Mouse (Mus musculus) MEL (cell line): ENCODE data around the gene Nlrp6.

Source experiments
- CHD2 ChIP-seq: IDR thresholded peaks from 2 replicates; pipeline ENCODE4 v1.6.1; 2011; ENCODE audit warnings: low read length, improper control_type of control experiment
- CTCF ChIP-seq, 3 experiments: IDR thresholded peaks in 2 of 3; conservative IDR thresholded peaks in 1 of 3; 2 replicates each; pipeline ENCODE4 v1.5.1; 2011 to 2012; ENCODE audit warnings: low read length in 3 of 3, low read depth in 2 of 3, mild to moderate bottlenecking in 2 of 3, improper control_type of control experiment in 1 of 3, inconsistent platforms in 1 of 3, mixed read lengths in 1 of 3, moderate library complexity in 1 of 3; ENCODE audit not compliant: control insufficient read depth in 1 of 3, insufficient read depth in 1 of 3, poor library complexity in 1 of 3, severe bottlenecking in 1 of 3
- EP300 ChIP-seq, 2 experiments: IDR thresholded peaks; 2 replicates each; pipeline ENCODE4 v1.6.1; 2011; ENCODE audit warnings: improper control_type of control experiment in 2 of 2, low read length in 2 of 2, low read depth in 1 of 2, mild to moderate bottlenecking in 1 of 2
- GABPA ChIP-seq: IDR thresholded peaks from 2 replicates; pipeline ENCODE4 v1.6.1; 2012; ENCODE audit warnings: low read depth, mild to moderate bottlenecking, inconsistent platforms, low read length, improper control_type of control experiment, moderate library complexity
- KAT2A ChIP-seq: conservative IDR thresholded peaks from 2 replicates; pipeline ENCODE4 v1.6.1; 2012; ENCODE audit warnings: low read depth, low read length, improper control_type of control experiment, inconsistent platforms
- MAX ChIP-seq: IDR thresholded peaks from 2 replicates; pipeline ENCODE4 v1.6.1; 2011; ENCODE audit warnings: low read length, improper control_type of control experiment
- MXI1 ChIP-seq: IDR thresholded peaks from 2 replicates; pipeline ENCODE4 v1.6.1; 2011; ENCODE audit warnings: mild to moderate bottlenecking, low read depth, low read length, improper control_type of control experiment
- POLR2AphosphoS2 ChIP-seq: IDR thresholded peaks from 2 replicates; pipeline ENCODE4 v1.6.1; 2011; ENCODE audit warnings: low read length, improper control_type of control experiment
- TAL1 ChIP-seq: IDR thresholded peaks from 2 replicates; pipeline ENCODE4 v1.6.1; 2012; ENCODE audit warnings: mild to moderate bottlenecking, inconsistent platforms, low read length, moderate library complexity, mixed read lengths
- UBTF ChIP-seq: IDR thresholded peaks from 2 replicates; pipeline ENCODE4 v1.6.1; 2012; ENCODE audit warnings: low read depth, mild to moderate bottlenecking, inconsistent platforms, low read length, improper control_type of control experiment, moderate library complexity, borderline replicate concordance; ENCODE audit not compliant: insufficient read depth
- USF2 ChIP-seq, 2 experiments: IDR thresholded peaks; 2 replicates each; pipeline ENCODE4 v1.6.1; 2011 to 2012; ENCODE audit warnings: improper control_type of control experiment in 2 of 2, low read length in 2 of 2, borderline replicate concordance in 1 of 2, inconsistent platforms in 1 of 2, low read depth in 1 of 2, mild to moderate bottlenecking in 1 of 2; ENCODE audit not compliant: insufficient read depth in 1 of 2
- ZKSCAN1 ChIP-seq: IDR thresholded peaks from 2 replicates; pipeline ENCODE4 v1.6.1; 2012; ENCODE audit warnings: low read depth, mild to moderate bottlenecking, inconsistent platforms, low read length, improper control_type of control experiment, moderate library complexity
- ZMIZ1 ChIP-seq: IDR thresholded peaks from 2 replicates; pipeline ENCODE4 v1.6.1; 2012; ENCODE audit warnings: low read depth, mild to moderate bottlenecking, inconsistent platforms, low read length, improper control_type of control experiment, moderate library complexity

- TF ChIP-seq KAT2A (no peak), EP300 (IDR thresholded peaks at IDR 0.05; ENCODE audit: low read depth in 1 of 2, low read length in 2 of 2) (peak in 1 of 2 experiments; percentile 11; a peak in 1 of 4 replicates), UBTF (no peak), MXI1 (no peak), GABPA (no peak), TAL1 (peak; percentile 10; the same call in 1 of the 2 replicates), USF2 (IDR thresholded peaks at IDR 0.05; ENCODE audit: borderline replicate concordance in 1 of 2, insufficient read depth in 1 of 2, low read depth in 1 of 2, low read length in 2 of 2) (no peak), POLR2AphosphoS2 (no peak), CTCF (IDR thresholded peaks at IDR 0.05 in 2 of 3, conservative IDR thresholded peaks at IDR 0.05 in 1 of 3; ENCODE audit: control insufficient read depth in 1 of 3, insufficient read depth in 1 of 3, low read depth in 2 of 3, low read length in 3 of 3, poor library complexity in 1 of 3, severe bottlenecking in 1 of 3) (no peak), CHD2 (no peak), ZMIZ1 (no peak), MAX (no peak), ZKSCAN1 (no peak)
Observed at GRCm38 (mm10) chr7:140919911-140920310, 791 bp upstream of the Nlrp6 start.
